Mouse (Mus musculus) splenic B cell, adult 2 months (primary cell): ENCODE results near the gene Slc6a9.
A peak's percentile ranks its signal among the peaks of the same experiment; 100 is the strongest.

Experiments used
- DNase-seq: peaks from one replicate; pipeline ENCODE4 v3.0.0-alpha.2; 2011; ENCODE audit warnings: low read depth, low spot score
- H3K27me3 ChIP-seq: 2 replicates; pipeline ENCODE4 v1.6.1; 2012; ENCODE audit warnings: mild to moderate bottlenecking, low read length, moderate library complexity, mixed read lengths; ENCODE audit not compliant: control insufficient read depth, poor library complexity, insufficient read depth, severe bottlenecking
- H3K36me3 ChIP-seq: 2 replicates; pipeline ENCODE4 v1.6.1; 2012; ENCODE audit warnings: mild to moderate bottlenecking, low read length, moderate library complexity, mixed read lengths; ENCODE audit not compliant: control insufficient read depth, poor library complexity, insufficient read depth, severe bottlenecking

Gene Slc6a9

GRCm38 (mm10) chr4:117834457-117834844 is at the start of gene Slc6a9:
TSS of gene Slc6a9 (plus strand) at chr4:117834506.
- no peak for DNase-seq
- no peaks in the 10 kb centered on the region for H3K36me3 ChIP-seq
- H3K27me3 ChIP-seq: no peaks in the 10 kb centered on the region

- H3K27me3 ChIP-seq: no peaks in the 10 kb centered on the region
- no peak for DNase-seq
- H3K36me3 ChIP-seq: no peaks in the 10 kb centered on the region
Observed at GRCm38 (mm10) chr4:117786963-117787362, 47.3 kb upstream of the Slc6a9 start.

GRCm38 (mm10) chr4:117788308-117788707 is 46.0 kb upstream of the Slc6a9 start:
- no peaks in the 10 kb centered on the region for H3K27me3 ChIP-seq
- no peaks in the 10 kb centered on the region for H3K36me3 ChIP-seq
- no peak for DNase-seq

GRCm38 (mm10) chr4:117799904-117800303 is 34.4 kb upstream of the Slc6a9 start:
- no peak for DNase-seq
- H3K36me3 ChIP-seq: no peaks in the 10 kb centered on the region

GRCm38 (mm10) chr4:117806992-117807391 is 27.3 kb upstream of the Slc6a9 start:
- no peak for DNase-seq
- Histone ChIP-seq H3K36me3 (no peaks in the 10 kb centered on the region), H3K27me3 (no peaks in the 10 kb centered on the region; the same call in 1 of the 2 replicates)

More at GRCm38 (mm10) chr4:117799904-117800303, 34.4 kb upstream of the Slc6a9 start:
- no peaks in the 10 kb centered on the region; the same call in 1 of the 2 replicates for H3K27me3 ChIP-seq

- H3K27me3 ChIP-seq: no peaks in the 10 kb centered on the region
- DNase-seq: no peak
- no peaks in the 10 kb centered on the region for H3K36me3 ChIP-seq
Observed at GRCm38 (mm10) chr4:117810933-117811332, 23.4 kb upstream of the Slc6a9 start.

- H3K36me3 ChIP-seq: no peaks in the 10 kb centered on the region
- H3K27me3 ChIP-seq: no peaks in the 10 kb centered on the region
- DNase-seq: no peak
Observed at GRCm38 (mm10) chr4:117813591-117814192, 20.6 kb upstream of the Slc6a9 start.

- no peaks in the 10 kb centered on the region for H3K27me3 ChIP-seq
- DNase-seq: no peak
- no peaks in the 10 kb centered on the region for H3K36me3 ChIP-seq
Observed at GRCm38 (mm10) chr4:117814333-117814732, 20.0 kb upstream of the Slc6a9 start.

GRCm38 (mm10) chr4:117816776-117817175 is 17.5 kb upstream of the Slc6a9 start:
- H3K36me3 ChIP-seq: no peaks in the 10 kb centered on the region
- no peaks in the 10 kb centered on the region for H3K27me3 ChIP-seq
- DNase-seq: no peak

GRCm38 (mm10) chr4:117818032-117818431 is 16.3 kb upstream of the Slc6a9 start:
- Histone ChIP-seq H3K36me3 (no peaks in the 10 kb centered on the region), H3K27me3 (no peaks in the 10 kb centered on the region)
- DNase-seq: no peak

- Histone ChIP-seq H3K36me3 (no peaks in the 10 kb centered on the region), H3K27me3 (no peaks in the 10 kb centered on the region)
- DNase-seq: no peak
Observed at GRCm38 (mm10) chr4:117828572-117829145, 5.6 kb upstream of the Slc6a9 start.

GRCm38 (mm10) chr4:117829260-117830123 is 4.8 kb upstream of the Slc6a9 start:
- DNase-seq: peak; percentile 51
- Histone ChIP-seq H3K27me3 (no peaks in the 10 kb centered on the region), H3K36me3 (no peaks in the 10 kb centered on the region)

GRCm38 (mm10) chr4:117830124-117830551 is 4.2 kb upstream of the Slc6a9 start:
- Histone ChIP-seq H3K27me3 (no peaks in the 10 kb centered on the region), H3K36me3 (no peaks in the 10 kb centered on the region)
- no peak for DNase-seq

GRCm38 (mm10) chr4:117830801-117831200 is 3.5 kb upstream of the Slc6a9 start:
- no peak for DNase-seq

GRCm38 (mm10) chr4:117831499-117831898 is 2.8 kb upstream of the Slc6a9 start:
- Histone ChIP-seq H3K27me3 (no peaks in the 10 kb centered on the region), H3K36me3 (no peaks in the 10 kb centered on the region)
- DNase-seq: no peak

More at GRCm38 (mm10) chr4:117830801-117831200, 3.5 kb upstream of the Slc6a9 start:
- no peaks in the 10 kb centered on the region for H3K27me3 ChIP-seq
- no peaks in the 10 kb centered on the region for H3K36me3 ChIP-seq
